In the genomic region with DNA sequence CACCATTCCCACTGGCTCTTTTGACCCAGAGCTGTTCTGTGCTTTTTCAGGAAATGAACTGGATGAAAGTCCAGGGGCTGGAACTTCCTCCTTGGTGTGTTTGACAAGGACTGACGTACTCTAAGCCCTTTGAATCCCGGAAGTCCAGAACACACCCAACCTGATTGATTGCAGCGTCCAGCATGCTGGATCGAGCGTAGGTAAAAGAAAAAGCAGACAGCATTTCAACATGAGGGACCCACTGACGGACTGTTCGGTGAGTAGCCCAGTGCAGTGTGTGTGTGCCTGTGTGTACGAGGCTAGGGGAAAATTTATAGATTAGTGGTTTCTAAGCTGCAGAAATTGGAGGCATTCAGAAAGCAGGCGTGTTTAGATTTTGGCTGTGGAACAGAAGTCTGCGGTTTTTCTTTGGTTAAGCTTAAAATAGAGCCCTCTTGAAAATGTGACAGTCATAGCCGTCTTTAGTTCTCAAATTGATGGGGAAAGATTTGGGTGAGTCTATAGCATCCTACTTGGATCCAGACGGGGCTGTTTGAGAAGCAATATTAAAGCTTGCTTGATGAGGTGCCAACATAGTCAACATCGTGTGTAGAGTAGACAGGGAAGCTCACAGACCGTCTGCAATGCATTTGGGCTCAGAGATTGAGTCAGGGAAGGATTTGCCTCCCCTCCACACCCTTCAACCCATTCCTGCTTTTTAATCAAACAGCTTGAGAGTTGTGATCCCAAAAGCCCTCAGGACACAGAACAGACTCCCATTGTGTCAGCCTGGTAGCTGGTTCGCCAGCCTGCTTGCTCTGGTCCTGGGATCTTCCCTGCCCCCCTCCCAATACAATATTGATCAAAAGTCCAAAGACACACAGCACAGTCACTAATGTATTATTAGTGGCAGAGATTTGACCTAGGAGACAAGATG, we compare ENCODE assay signal across 7 mouse cellular contexts. TPM values are rescaled to one million over a fixed set of nuclear protein-coding genes. Genes with fewer than 3 reads are reported as not detected.
DNase-seq lines count a peak whose midpoint lies in the region; ATAC-seq lines count a peak whose summit lies in the region.

TSS of gene Nostrin (plus strand) at position 140 of the 916 bp plus-strand sequence.

- no peaks in the 10 kb centered on the region for H3K27me3 ChIP-seq in limb, embryonic 15.5 days
- no peaks in the 10 kb centered on the region for H3K27me3 ChIP-seq in splenic B cell, adult 2 months (ENCODE audit: control insufficient read depth, insufficient read depth, low read length, poor library complexity, severe bottlenecking)
- H3K27me3 ChIP-seq in hindbrain, embryonic 14.5 days (ENCODE audit: control insufficient read depth, insufficient read depth, low read length), result no peaks in the 10 kb centered on the region

- no peak for ATAC-seq in limb, embryonic 15.5 days (ENCODE audit: insufficient number of reproducible peaks, low FRiP score, low TSS enrichment, low read depth)
- ATAC-seq in hindbrain, embryonic 14.5 days (ENCODE audit: low FRiP score), result no peak

- WGBS in limb, embryonic 15.5 days, result 42% methylated on average over 15 of the region's 15 CpGs
- 77% methylated on average over 15 of the region's 15 CpGs for WGBS in hindbrain, embryonic 14.5 days

- peaks cover 7% of the 10 kb centered on the region; the same call in 1 of the 2 replicates for H3K4me1 ChIP-seq in limb, embryonic 15.5 days
- H3K4me1 ChIP-seq in hindbrain, embryonic 14.5 days (replicated peaks; ENCODE audit: control insufficient read depth, insufficient read depth, low read length), result no peaks in the 10 kb centered on the region

- intact Hi-C loops in heart, postnatal 10 days (cut with DNase I), result loop anchor here (2.0 kb wide), 1 partner anchor 21 kb away; no protein-coding TSS in a partner anchor

- H3K4me2 ChIP-seq in limb, embryonic 15.5 days, result peak within 1 kb of the TSS; percentile 25; the same call in 1 of the 2 replicates
- no peak within 1 kb of the TSS for H3K4me2 ChIP-seq in hindbrain, embryonic 14.5 days (replicated peaks)

- no peaks in the 10 kb centered on the region for H3K36me3 ChIP-seq in limb, embryonic 15.5 days
- H3K36me3 ChIP-seq in splenic B cell, adult 2 months (ENCODE audit: control insufficient read depth, insufficient read depth, low read length, poor library complexity, severe bottlenecking), result no peaks in the 10 kb centered on the region
- H3K36me3 ChIP-seq in hindbrain, embryonic 14.5 days (replicated peaks; ENCODE audit: control insufficient read depth, insufficient read depth), result no peaks in the 10 kb centered on the region

- peak; percentile 11 to 24 for DNase-seq in urinary bladder, postnatal 36 days (ENCODE audit: low spot score in 2 of 2)
- no peak for DNase-seq in urinary bladder, postnatal 10 days (ENCODE audit: low spot score)
- DNase-seq in heart, postnatal 10 days, result peak; percentile 39 to 42
- DNase-seq in splenic B cell, adult 2 months (ENCODE audit: low read depth, low spot score), result peak; percentile 6
- no peak for DNase-seq in MN1 (ENCODE audit: low spot score)
- no peak for DNase-seq in hindbrain, embryonic 14.5 days (ENCODE audit: low spot score)

- peak within 1 kb of the TSS; percentile 11; the same call in 1 of the 2 replicates for H3K4me3 ChIP-seq in limb, embryonic 15.5 days
- H3K4me3 ChIP-seq in hindbrain, embryonic 14.5 days (replicated peaks; ENCODE audit: low read length), result no peak within 1 kb of the TSS

- no peak within 1 kb of the TSS for H3K27ac ChIP-seq in limb, embryonic 15.5 days
- H3K27ac ChIP-seq in hindbrain, embryonic 14.5 days, result no peak within 1 kb of the TSS

- H3K9me3 ChIP-seq in limb, embryonic 15.5 days, result no peaks in the 10 kb centered on the region
- H3K9me3 ChIP-seq in hindbrain, embryonic 14.5 days (ENCODE audit: control insufficient read depth, low read length), result no peaks in the 10 kb centered on the region

- H3K9ac ChIP-seq in limb, embryonic 15.5 days, result no peak within 1 kb of the TSS
- no peak within 1 kb of the TSS for H3K9ac ChIP-seq in hindbrain, embryonic 14.5 days

RNA-seq across cellular contexts. Expression of gene Nostrin, which starts in this region (rescaled TPM):
- total RNA-seq in heart, postnatal 10 days (2021), result 10 to 100 TPM; 12.4 to 13.6 TPM
- 1.0 and 1.7 TPM in 2 replicates for polyA plus RNA-seq in limb, embryonic 15.5 days (2015; fragmentation: Nextera tagmentation; extraction: Ambion mirVana)
- 1.5 and 1.7 TPM in 2 replicates for polyA plus RNA-seq in hindbrain, embryonic 14.5 days (2014; fragmentation: Nextera tagmentation; extraction: Ambion mirVana)

Comparison
In these comparisons a context has a peak if more than half of its experiments do, and no peak if none do; other contexts are left out.
1. DNase-seq: peak in urinary bladder, postnatal 36 days (2 of 2), heart, postnatal 10 days (2 of 2) and splenic B cell, adult 2 months (single experiment); none in urinary bladder, postnatal 10 days (single experiment), MN1 (single experiment) and hindbrain, embryonic 14.5 days (single experiment).